Mouse (Mus musculus) lung, postnatal 0 days (tissue): ENCODE results near the gene Ccdc122.

Experiments used
- CTCF ChIP-seq: IDR thresholded peaks from 2 replicates; pipeline ENCODE4 v1.5.1; 2016; ENCODE audit warnings: antibody characterized with exemption, mild to moderate bottlenecking
- EP300 ChIP-seq: IDR thresholded peaks from 2 replicates; pipeline ENCODE4 v1.6.1; 2016; ENCODE audit warnings: antibody characterized with exemption, mild to moderate bottlenecking, control low read depth

- TF ChIP-seq CTCF (no peak), EP300 (no peak)
Observed at GRCm38 (mm10) chr14:77030808-77031207, 5.8 kb upstream of the Ccdc122 start.
